Mouse (Mus musculus) MEL (cell line): Measurements from ENCODE around the gene Ncf1. TPM values are rescaled to one million over a fixed set of nuclear protein-coding genes. Genes with fewer than 3 reads are reported as not detected.

Experiments
- DNase-seq: peaks from one replicate; pipeline ENCODE4 v3.0.0; 2011; ENCODE audit warnings: low read depth, low spot score
- H3K27ac ChIP-seq: 2 replicates; pipeline ENCODE4 v1.5.1; 2012; ENCODE audit warnings: low read depth, mild to moderate bottlenecking, control low read depth, low read length, moderate library complexity; ENCODE audit not compliant: control insufficient read depth
- H3K27me3 ChIP-seq, 2 experiments: fragments of 150-350 bp in 1 of 2; sonication (generic) in 1 of 2; 2 replicates each; pipeline ENCODE4 v1.6.1; 2012; ENCODE audit warnings: low read length in 2 of 2, mild to moderate bottlenecking in 2 of 2, improper control_type of control experiment in 1 of 2, moderate library complexity in 1 of 2; ENCODE audit not compliant: insufficient read depth in 2 of 2, control insufficient read depth in 1 of 2
- H3K36me3 ChIP-seq, 2 experiments: 2 replicates each; pipeline ENCODE4 v1.6.1; 2012 to 2014; ENCODE audit warnings: low read length in 2 of 2, improper control_type of control experiment in 1 of 2, inconsistent platforms in 1 of 2, mild to moderate bottlenecking in 1 of 2; ENCODE audit not compliant: insufficient read depth in 2 of 2, control insufficient read depth in 1 of 2
- H3K4me1 ChIP-seq, 2 experiments: fragments of 150-350 bp in 1 of 2; sonication (generic) in 1 of 2; 2 replicates each; pipeline ENCODE4 v1.6.1; 2012; ENCODE audit warnings: low read length in 2 of 2, improper control_type of control experiment in 1 of 2, mild to moderate bottlenecking in 1 of 2; ENCODE audit not compliant: insufficient read depth in 2 of 2, control insufficient read depth in 1 of 2
- H3K4me3 ChIP-seq, 2 experiments: fragments of 150-350 bp in 1 of 2; sonication (generic) in 1 of 2; 2 replicates each; pipeline ENCODE4 v1.5.1; 2012; ENCODE audit warnings: low read depth in 2 of 2, low read length in 2 of 2, mild to moderate bottlenecking in 2 of 2, moderate library complexity in 2 of 2, control low read depth in 1 of 2, improper control_type of control experiment in 1 of 2; ENCODE audit not compliant: control insufficient read depth in 1 of 2, insufficient read depth in 1 of 2
- H3K79me2 ChIP-seq: 2 replicates; pipeline ENCODE4 v1.6.1; 2012; ENCODE audit warnings: mild to moderate bottlenecking, low read length, moderate library complexity; ENCODE audit not compliant: control insufficient read depth, poor library complexity, insufficient read depth
- H3K9ac ChIP-seq: 2 replicates; pipeline ENCODE4 v1.6.1; 2012; ENCODE audit warnings: low read depth, mild to moderate bottlenecking, control low read depth, low read length, moderate library complexity; ENCODE audit not compliant: control insufficient read depth, poor library complexity, severe bottlenecking
- H3K9me3 ChIP-seq: fragments of 150-350 bp; sonication (generic); replicated peaks from 2 replicates; pipeline ENCODE4 v1.6.1; 2012; ENCODE audit warnings: mild to moderate bottlenecking, low read length, improper control_type of control experiment, moderate library complexity; ENCODE audit not compliant: insufficient read depth
- BHLHE40 ChIP-seq: IDR thresholded peaks from 2 replicates; pipeline ENCODE4 v1.6.1; 2012; ENCODE audit warnings: low read depth, mild to moderate bottlenecking, inconsistent platforms, low read length, improper control_type of control experiment, borderline replicate concordance
- CTCF ChIP-seq, 3 experiments: IDR thresholded peaks in 2 of 3; conservative IDR thresholded peaks in 1 of 3; 2 replicates each; pipeline ENCODE4 v1.5.1; 2011 to 2012; ENCODE audit warnings: low read length in 3 of 3, low read depth in 2 of 3, mild to moderate bottlenecking in 2 of 3, improper control_type of control experiment in 1 of 3, inconsistent platforms in 1 of 3, mixed read lengths in 1 of 3, moderate library complexity in 1 of 3; ENCODE audit not compliant: control insufficient read depth in 1 of 3, insufficient read depth in 1 of 3, poor library complexity in 1 of 3, severe bottlenecking in 1 of 3
- EP300 ChIP-seq, 2 experiments: IDR thresholded peaks; 2 replicates each; pipeline ENCODE4 v1.6.1; 2011; ENCODE audit warnings: improper control_type of control experiment in 2 of 2, low read length in 2 of 2, low read depth in 1 of 2, mild to moderate bottlenecking in 1 of 2
- HCFC1 ChIP-seq: IDR thresholded peaks from 2 replicates; pipeline ENCODE4 v1.6.1; 2012; ENCODE audit warnings: low read depth, mild to moderate bottlenecking, inconsistent platforms, low read length, improper control_type of control experiment, moderate library complexity
- JUND ChIP-seq: IDR thresholded peaks from 2 replicates; pipeline ENCODE4 v1.6.1; 2011; ENCODE audit warnings: low read depth, mild to moderate bottlenecking, improper control_type of control experiment, low read length
- MAX ChIP-seq: IDR thresholded peaks from 2 replicates; pipeline ENCODE4 v1.6.1; 2011; ENCODE audit warnings: low read length, improper control_type of control experiment
- MAZ ChIP-seq: IDR thresholded peaks from 2 replicates; pipeline ENCODE4 v1.6.1; 2012; ENCODE audit warnings: low read depth, mild to moderate bottlenecking, inconsistent platforms, low read length, improper control_type of control experiment
- MEF2A ChIP-seq: IDR thresholded peaks from 2 replicates; pipeline ENCODE4 v1.6.1; 2014; ENCODE audit warnings: low read depth, mild to moderate bottlenecking, inconsistent platforms, low read length, improper control_type of control experiment; ENCODE audit not compliant: poor library complexity, insufficient replicate concordance, severe bottlenecking; ENCODE audit errors: extremely low read depth
- MYB ChIP-seq: IDR thresholded peaks from 2 replicates; pipeline ENCODE4 v1.6.1; 2011; ENCODE audit warnings: mild to moderate bottlenecking, low read depth, low read length, improper control_type of control experiment
- MYC ChIP-seq: IDR thresholded peaks from 2 replicates; pipeline ENCODE4 v1.6.1; 2011; ENCODE audit warnings: low read depth, mild to moderate bottlenecking, low read length, improper control_type of control experiment, moderate library complexity
- NELFE ChIP-seq: IDR thresholded peaks from 2 replicates; pipeline ENCODE4 v1.6.1; 2011; ENCODE audit warnings: low read depth, low read length, improper control_type of control experiment
- POLR2AphosphoS2 ChIP-seq: IDR thresholded peaks from 2 replicates; pipeline ENCODE4 v1.6.1; 2011; ENCODE audit warnings: low read length, improper control_type of control experiment
- RCOR1 ChIP-seq: IDR thresholded peaks from 2 replicates; pipeline ENCODE4 v1.6.1; 2012; ENCODE audit warnings: low read depth, mild to moderate bottlenecking, inconsistent platforms, low read length, improper control_type of control experiment
- SIN3A ChIP-seq: IDR thresholded peaks from 2 replicates; pipeline ENCODE4 v1.6.1; 2012; ENCODE audit warnings: low read length, improper control_type of control experiment, inconsistent platforms
- SMC3 ChIP-seq: IDR thresholded peaks from 2 replicates; pipeline ENCODE4 v1.6.1; 2011; ENCODE audit warnings: low read depth, low read length, improper control_type of control experiment
- TBP ChIP-seq: IDR thresholded peaks from 2 replicates; pipeline ENCODE4 v1.8.0; 2011; ENCODE audit warnings: low read depth, low read length, improper control_type of control experiment
- TCF12 ChIP-seq: IDR thresholded peaks from 2 replicates; pipeline ENCODE4 v1.6.1; 2014; ENCODE audit warnings: low read depth, mild to moderate bottlenecking, inconsistent platforms, low read length, improper control_type of control experiment, moderate library complexity
- UBTF ChIP-seq: IDR thresholded peaks from 2 replicates; pipeline ENCODE4 v1.6.1; 2012; ENCODE audit warnings: low read depth, mild to moderate bottlenecking, inconsistent platforms, low read length, improper control_type of control experiment, moderate library complexity, borderline replicate concordance; ENCODE audit not compliant: insufficient read depth
- ZC3H11A ChIP-seq: IDR thresholded peaks from 2 replicates; pipeline ENCODE4 v1.6.1; 2012; ENCODE audit warnings: low read depth, mild to moderate bottlenecking, inconsistent platforms, low read length, improper control_type of control experiment
- ZKSCAN1 ChIP-seq: IDR thresholded peaks from 2 replicates; pipeline ENCODE4 v1.6.1; 2012; ENCODE audit warnings: low read depth, mild to moderate bottlenecking, inconsistent platforms, low read length, improper control_type of control experiment, moderate library complexity
- ZNF384 ChIP-seq: IDR thresholded peaks from 2 replicates; pipeline ENCODE4 v1.6.1; 2012; ENCODE audit warnings: low read depth, mild to moderate bottlenecking, inconsistent platforms, low read length, improper control_type of control experiment
- polyA plus RNA-seq, 2 experiments: library from polyadenylated mRNA; stranded (reverse) in 1 of 2; unstranded in 1 of 2; fragments of >175 nt in 1 of 2; fragments of >200 nt in 1 of 2; gene quantifications; 2 replicates each; pipeline versions ENCODE4 v1.2.1 to v1.2.4; 2012; ENCODE audit warnings: low replicate concordance in 2 of 2, low read depth in 1 of 2; ENCODE audit not compliant: insufficient read length in 2 of 2, insufficient read depth in 1 of 2, missing spikeins in 1 of 2
- total RNA-seq: library from RNA; depleted of rRNA; stranded (reverse); fragments of 300-350 nt; gene quantifications from 2 replicates; pipeline ENCODE4 v1.2.3, GENCODE M21; 2012

Gene Ncf1
- total and polyA plus RNA-seq, 3 experiments: 0.58 to 3.3 TPM; not detected in 1

DNA sequence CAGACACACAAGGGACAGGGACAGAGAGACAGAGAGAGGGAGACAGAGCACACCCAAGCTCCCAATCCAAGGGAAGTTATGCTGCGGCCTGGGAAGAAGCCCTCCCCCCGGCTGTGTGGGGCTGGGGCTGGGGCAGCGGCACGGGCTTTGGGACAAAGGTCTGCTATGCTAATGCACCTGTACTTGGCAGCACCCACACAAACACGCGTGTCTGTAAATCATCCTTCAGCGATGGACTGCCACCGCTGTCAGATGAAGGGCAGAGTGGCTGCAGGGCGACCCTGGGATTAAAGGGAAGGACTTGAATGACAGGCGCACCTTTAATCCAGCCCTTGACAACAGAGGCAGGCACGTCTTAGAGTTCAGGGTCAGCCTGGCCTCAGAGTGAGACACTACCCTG, 42.0 kb upstream of the Ncf1 start:
- Histone ChIP-seq H3K79me2 (no peaks in the 10 kb centered on the region), H3K27me3 (no peaks in the 10 kb centered on the region), H3K9ac (no peak overlapping the region), H3K27ac (no peak overlapping the region), H3K9me3 (no peaks in the 10 kb centered on the region), H3K4me1 (0 out of 4 replicates have a peak, but pooled peaks cover 0 to 3% of the 10 kb centered on the region in 2 experiments), H3K4me3 (no peak overlapping the region), H3K36me3 (peaks cover 6 to 15% of the 10 kb centered on the region in 2 experiments)
- TF ChIP-seq MYC (no peak), MAX (no peak), BHLHE40 (no peak), UBTF (no peak), EP300 (IDR thresholded peaks at IDR 0.05; ENCODE audit: low read depth in 1 of 2, low read length in 2 of 2) (no peak), MEF2A (no peak), TBP (no peak), RCOR1 (no peak), CTCF (IDR thresholded peaks at IDR 0.05 in 2 of 3, conservative IDR thresholded peaks at IDR 0.05 in 1 of 3; ENCODE audit: control insufficient read depth in 1 of 3, insufficient read depth in 1 of 3, low read depth in 2 of 3, low read length in 3 of 3, poor library complexity in 1 of 3, severe bottlenecking in 1 of 3) (no peak), NELFE (no peak), MYB (no peak), ZC3H11A (no peak), ZKSCAN1 (no peak), HCFC1 (no peak)
- no peak for DNase-seq

DNA sequence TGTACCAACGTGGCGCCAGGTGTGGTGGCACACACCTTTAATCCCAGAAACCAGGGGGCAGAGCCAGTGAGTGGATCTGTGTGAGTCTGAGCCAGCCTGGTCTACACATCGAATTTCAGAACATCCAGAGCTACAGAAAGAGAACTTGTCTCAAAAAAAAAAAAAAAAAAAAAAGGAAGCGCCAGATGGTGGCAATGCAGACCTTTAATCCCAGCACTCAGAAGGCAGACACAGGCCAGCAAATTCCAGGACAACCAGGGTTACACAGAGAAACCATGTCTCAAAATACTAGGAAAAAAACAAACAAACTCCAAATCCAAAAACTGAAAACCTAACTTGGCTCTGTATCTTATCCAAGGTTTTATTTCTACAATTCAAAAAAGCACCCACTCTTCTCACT, 41.1 kb upstream of the Ncf1 start:
- TF ChIP-seq EP300 (IDR thresholded peaks at IDR 0.05; ENCODE audit: low read depth in 1 of 2, low read length in 2 of 2): no peak
- TF ChIP-seq ZNF384: peak; percentile 62
- TF ChIP-seq SIN3A: no peak
- no peak for TF ChIP-seq MAZ
- no peak for TF ChIP-seq SMC3
- no peak for TF ChIP-seq POLR2AphosphoS2
- no peak for TF ChIP-seq JUND
- no peak for TF ChIP-seq TCF12
- no peaks in the 10 kb centered on the region for H3K4me1 ChIP-seq
- no peaks in the 10 kb centered on the region for H3K79me2 ChIP-seq
- no peak overlapping the region for H3K27ac ChIP-seq
- H3K4me3 ChIP-seq: no peak overlapping the region
- DNase-seq: no peak
- peaks cover under 1 to 13% of the 10 kb centered on the region in 2 experiments for H3K36me3 ChIP-seq
- no peaks in the 10 kb centered on the region for H3K27me3 ChIP-seq
- no peaks in the 10 kb centered on the region for H3K9me3 ChIP-seq
- H3K9ac ChIP-seq: no peak overlapping the region
